Mouse (Mus musculus) midbrain, embryonic 14.5 days (tissue): ENCODE data around the gene Stx18. TPM values are rescaled to one million over a fixed set of nuclear protein-coding genes. Genes with fewer than 3 reads are reported as not detected.
A peak's percentile ranks its signal among the peaks of the same experiment; 100 is the strongest.

Experiments
- ATAC-seq: fragments of 200-750 bp; cut with Nextera tagmentation; 2 replicates; pipeline ENCODE4 v1.8.0; 2017; ENCODE audit warnings: moderate number of reproducible peaks, moderate library complexity; ENCODE audit not compliant: low FRiP score, low TSS enrichment
- DNase-seq: peaks from one replicate; pipeline ENCODE4 v3.0.0-alpha.2; 2015
- H3K27ac ChIP-seq: fragments of 300-500 bp; sonication (generic); replicated peaks from 2 replicates; pipeline ENCODE4 v1.5.1; 2014; ENCODE audit warnings: mild to moderate bottlenecking, low read depth, low read length, moderate library complexity
- H3K27me3 ChIP-seq: fragments of 300-500 bp; sonication (generic); 2 replicates; pipeline ENCODE4 v1.6.1; 2014; ENCODE audit warnings: low read length, control low read depth, mixed read lengths; ENCODE audit not compliant: control insufficient read depth, insufficient read depth
- H3K36me3 ChIP-seq: fragments of 300-500 bp; sonication (generic); 2 replicates; pipeline ENCODE4 v1.6.1; 2014; ENCODE audit warnings: low read length, control low read depth; ENCODE audit not compliant: control insufficient read depth, insufficient read depth
- H3K4me1 ChIP-seq: fragments of 300-500 bp; sonication (generic); 2 replicates; pipeline ENCODE4 v1.6.1; 2014; ENCODE audit warnings: mild to moderate bottlenecking, antibody characterized with exemption, low read length, control low read depth; ENCODE audit not compliant: control insufficient read depth, insufficient read depth
- H3K4me2 ChIP-seq: fragments of 300-500 bp; sonication (generic); 2 replicates; pipeline ENCODE4 v1.6.1; 2014; ENCODE audit warnings: mild to moderate bottlenecking, low read length, moderate library complexity
- H3K4me3 ChIP-seq: fragments of 300-500 bp; sonication (generic); replicated peaks from 2 replicates; pipeline ENCODE4 v1.5.1; 2014; ENCODE audit warnings: low read depth, low read length
- H3K9ac ChIP-seq: fragments of 300-500 bp; sonication (generic); replicated peaks from 2 replicates; pipeline ENCODE4 v1.6.1; 2014; ENCODE audit warnings: mild to moderate bottlenecking, low read length, moderate library complexity
- H3K9me3 ChIP-seq: fragments of 300-500 bp; sonication (generic); 2 replicates; pipeline ENCODE4 v1.6.1; 2016; ENCODE audit warnings: low read length, control low read depth, mixed read lengths; ENCODE audit not compliant: control insufficient read depth
- WGBS: fragments of 180-500 bp; shearing (Covaris S2); extraction: QIAGEN DNeasy Blood & Tissue Kit; methylation state at CpG from one replicate; pipeline ENCODE4 v1.1.7; 2014; 5-methylcytosine and 5-hydroxymethylcytosine counted together
- polyA plus RNA-seq: library from polyadenylated mRNA; unstranded; fragments of >200 nt; fragmentation: Nextera tagmentation; extraction: Ambion mirVana; gene quantifications from 2 replicates; pipeline ENCODE4 v1.2.1, GENCODE M21; 2014

Stx18 gene
- 29.5 and 33.2 TPM in 2 replicates for polyA plus RNA-seq

GRCm38 (mm10) chr5:38038710-38039592, at the start of gene Stx18:
Gene Stx18, plus strand, starts transcription at chr5:38038742.
- Histone ChIP-seq H3K4me3 (peak within 1 kb of the TSS; percentile 61), H3K36me3 (peaks cover 5% of the 10 kb centered on the region; the same call in 1 of the 2 replicates), H3K27me3 (no peaks in the 10 kb centered on the region), H3K9me3 (no peaks in the 10 kb centered on the region), H3K27ac (peak within 1 kb of the TSS; percentile 78), H3K4me1 (0 out of 2 replicates have a peak, but pooled peaks cover 6% of the 10 kb centered on the region), H3K4me2 (peak within 1 kb of the TSS; percentile 79), H3K9ac (peak within 1 kb of the TSS; percentile 74)
- WGBS, result under 1% methylated on average over 57 of the region's 57 CpGs
- DNase-seq (peak; percentile 94), ATAC-seq (peak; percentile 95)

- Histone ChIP-seq H3K27ac (no peak overlapping the region), H3K4me3 (no peak overlapping the region), H3K36me3 (no peaks in the 10 kb centered on the region), H3K4me2 (no peak overlapping the region), H3K4me1 (no peaks in the 10 kb centered on the region), H3K9ac (no peak overlapping the region), H3K9me3 (no peaks in the 10 kb centered on the region), H3K27me3 (no peaks in the 10 kb centered on the region)
- DNase-seq (no peak), ATAC-seq (no peak)
- WGBS, result 89% methylated on average over 5 of the region's 5 CpGs
Measured at GRCm38 (mm10) chr5:37992346-37992745, 46.2 kb upstream of the Stx18 start.

GRCm38 (mm10) chr5:37998805-37999204, 39.7 kb upstream of the Stx18 start:
- Histone ChIP-seq H3K36me3 (no peaks in the 10 kb centered on the region), H3K27ac (no peak overlapping the region), H3K4me2 (no peak overlapping the region), H3K4me1 (no peaks in the 10 kb centered on the region), H3K9me3 (no peaks in the 10 kb centered on the region), H3K9ac (no peak overlapping the region), H3K27me3 (no peaks in the 10 kb centered on the region), H3K4me3 (no peak overlapping the region)
- ATAC-seq, result no peak
- no peak for DNase-seq
- WGBS, result 57% methylated on average over 2 of the region's 2 CpGs

GRCm38 (mm10) chr5:38002573-38002972, 36.0 kb upstream of the Stx18 start:
- WGBS, result 29% methylated on average over 4 of the region's 4 CpGs
- H3K27ac ChIP-seq, result no peak overlapping the region
- no peak overlapping the region for H3K4me3 ChIP-seq
- H3K27me3 ChIP-seq, result no peaks in the 10 kb centered on the region
- no peaks in the 10 kb centered on the region; the same call in 1 of the 2 replicates for H3K4me1 ChIP-seq
- no peaks in the 10 kb centered on the region for H3K36me3 ChIP-seq
- no peak overlapping the region for H3K4me2 ChIP-seq
- ATAC-seq (no peak), DNase-seq (no peak)
- no peaks in the 10 kb centered on the region for H3K9me3 ChIP-seq
- H3K9ac ChIP-seq, result no peak overlapping the region

- H3K9me3 ChIP-seq, result no peaks in the 10 kb centered on the region
- H3K36me3 ChIP-seq, result no peaks in the 10 kb centered on the region
- no peak overlapping the region for H3K4me2 ChIP-seq
- DNase-seq, result no peak
- no peaks in the 10 kb centered on the region; the same call in 1 of the 2 replicates for H3K4me1 ChIP-seq
- ATAC-seq, result no peak
- H3K27me3 ChIP-seq, result no peaks in the 10 kb centered on the region
- no peak overlapping the region for H3K4me3 ChIP-seq
- no peak overlapping the region for H3K9ac ChIP-seq
- no peak overlapping the region for H3K27ac ChIP-seq
- WGBS, result 89% methylated on average over 5 of the region's 5 CpGs
Measured at GRCm38 (mm10) chr5:38004746-38005145, 33.8 kb upstream of the Stx18 start.

GRCm38 (mm10) chr5:38006415-38007347, 31.9 kb upstream of the Stx18 start:
- no peak for ATAC-seq
- Histone ChIP-seq H3K4me3 (no peak overlapping the region), H3K4me2 (no peak overlapping the region), H3K9ac (no peak overlapping the region), H3K4me1 (no peaks in the 10 kb centered on the region; the same call in 1 of the 2 replicates), H3K9me3 (no peaks in the 10 kb centered on the region), H3K36me3 (no peaks in the 10 kb centered on the region), H3K27me3 (no peaks in the 10 kb centered on the region), H3K27ac (no peak overlapping the region)
- WGBS, result 16% methylated on average over 17 of the region's 17 CpGs
- DNase-seq, result peak; percentile 21

GRCm38 (mm10) chr5:38009071-38009470, 29.5 kb upstream of the Stx18 start:
- Histone ChIP-seq H3K27me3 (no peaks in the 10 kb centered on the region), H3K4me2 (no peak overlapping the region), H3K9me3 (no peaks in the 10 kb centered on the region), H3K9ac (no peak overlapping the region), H3K36me3 (no peaks in the 10 kb centered on the region), H3K27ac (no peak overlapping the region), H3K4me1 (no peaks in the 10 kb centered on the region; the same call in 1 of the 2 replicates), H3K4me3 (no peak overlapping the region)
- 88% methylated on average over 4 of the region's 4 CpGs for WGBS
- DNase-seq (no peak), ATAC-seq (no peak)

- no peak overlapping the region for H3K4me3 ChIP-seq
- no peak overlapping the region for H3K27ac ChIP-seq
- no peaks in the 10 kb centered on the region for H3K9me3 ChIP-seq
- no peaks in the 10 kb centered on the region for H3K36me3 ChIP-seq
- H3K27me3 ChIP-seq, result no peaks in the 10 kb centered on the region
- H3K9ac ChIP-seq, result no peak overlapping the region
- ATAC-seq (no peak), DNase-seq (no peak)
- no peaks in the 10 kb centered on the region for H3K4me1 ChIP-seq
- 13% methylated on average over 3 of the region's 3 CpGs for WGBS
- H3K4me2 ChIP-seq, result no peak overlapping the region
Measured at GRCm38 (mm10) chr5:38014916-38015315, 23.6 kb upstream of the Stx18 start.
